Mouse (Mus musculus): ENCODE measurements at regions not wholly inside any gene's neighbourhood (a gene's known extent, or its start where the extent isn't known, plus 50 kb on each side); places are given as distances from the start of the nearest gene placed in this dataset.
A peak's percentile ranks its signal among the peaks of the same experiment; 100 is the strongest.

DNA sequence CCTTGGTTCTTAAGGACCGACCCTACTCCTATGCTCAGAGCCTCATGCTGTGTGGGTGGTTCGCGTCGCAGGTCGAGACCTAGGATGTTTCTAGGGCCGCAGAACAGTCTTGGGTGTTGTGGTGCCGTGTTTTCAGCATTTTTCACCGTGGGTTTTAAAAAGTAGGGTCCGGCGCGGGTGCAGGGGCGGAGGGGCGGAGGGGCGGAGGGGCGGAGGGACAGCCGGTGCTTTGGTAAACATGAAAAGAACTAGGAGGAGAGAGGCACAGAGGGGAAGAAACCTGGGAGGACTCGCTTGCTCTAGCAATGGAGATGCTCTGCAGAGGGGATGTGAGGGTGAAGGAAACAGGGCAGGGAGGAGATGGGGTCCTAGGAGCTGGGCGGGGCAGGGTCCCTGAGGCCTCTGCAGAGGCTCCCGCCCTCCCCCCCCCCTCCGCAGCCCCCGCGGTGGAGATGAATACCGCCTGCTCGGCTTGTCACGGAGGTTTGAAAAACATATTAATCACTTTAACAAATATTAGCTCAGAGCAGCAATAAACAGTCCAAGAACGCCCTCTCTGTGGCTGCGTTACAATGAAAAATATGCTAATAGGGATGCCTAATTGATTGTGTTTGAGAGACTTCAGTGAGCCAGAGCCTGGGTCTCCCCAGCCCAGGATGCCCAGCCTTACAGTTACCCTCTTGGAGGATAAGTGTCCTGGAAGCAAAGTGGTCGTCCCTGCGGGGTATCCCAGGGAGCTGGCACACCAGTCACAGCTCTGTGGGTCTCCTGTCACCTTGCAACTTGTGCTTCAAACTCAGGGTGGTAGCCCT lies 94.0 kb upstream of the Gm26897 start:
- 9% methylated on average over 27 of the region's 29 CpGs for WGBS
- Histone ChIP-seq H3K27me3 (replicated peaks; ENCODE audit: control insufficient read depth, insufficient read depth, low read length) (no peaks in the 10 kb centered on the region), H3K4me3 (ENCODE audit: low read length) (no peak overlapping the region), H3K9me3 (ENCODE audit: control insufficient read depth, low read length) (no peaks in the 10 kb centered on the region), H3K4me2 (ENCODE audit: low read depth, low read length) (peak overlapping the region; percentile 36; the same call in 1 of the 2 replicates), H3K27ac (ENCODE audit: low read length) (no peak overlapping the region), H3K9ac (ENCODE audit: low read depth, low read length) (peak overlapping the region; percentile 39; the same call in 1 of the 2 replicates), H3K36me3 (ENCODE audit: control insufficient read depth, insufficient read depth, low read length) (no peaks in the 10 kb centered on the region), H3K4me1 (ENCODE audit: control insufficient read depth, insufficient read depth, low read length) (peaks cover 10% of the 10 kb centered on the region)
- peak; percentile 33; the same call in 1 of the 2 replicates for ATAC-seq

DNA sequence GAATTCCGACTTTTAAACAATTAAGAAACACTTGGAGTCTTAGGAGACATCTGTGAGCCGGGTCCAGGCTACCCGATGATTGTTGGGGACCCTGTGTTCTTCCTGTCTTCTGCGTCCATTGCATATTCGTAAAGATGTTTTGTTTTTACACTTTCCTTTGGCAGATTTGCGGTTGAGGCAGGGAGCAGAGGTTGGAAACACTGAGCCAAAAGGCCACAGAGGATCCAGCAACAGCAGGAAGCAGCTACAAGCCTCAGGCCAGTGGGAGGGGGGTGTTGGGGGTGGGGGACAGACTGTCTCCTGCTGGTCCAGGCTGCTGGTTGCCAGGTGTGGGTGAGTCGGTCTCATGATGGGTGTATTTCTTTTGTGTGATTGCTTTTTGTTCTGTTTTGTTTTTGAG lies 92.7 kb upstream of the Gm26897 start:
- no peak overlapping the region for H3K4me2 ChIP-seq (ENCODE audit: low read depth, low read length)
- H3K27me3 ChIP-seq (replicated peaks; ENCODE audit: control insufficient read depth, insufficient read depth, low read length), result no peaks in the 10 kb centered on the region
- H3K9me3 ChIP-seq (ENCODE audit: control insufficient read depth, low read length), result no peaks in the 10 kb centered on the region
- H3K4me3 ChIP-seq (ENCODE audit: low read length), result no peak overlapping the region
- 53% methylated on average over 7 of the region's 7 CpGs for WGBS
- ATAC-seq, result no peak
- no peak overlapping the region for H3K27ac ChIP-seq (ENCODE audit: low read length)
- H3K9ac ChIP-seq (ENCODE audit: low read depth, low read length), result peak overlapping the region; percentile 37; the same call in 1 of the 2 replicates
- H3K4me1 ChIP-seq (ENCODE audit: control insufficient read depth, insufficient read depth, low read length), result peaks cover 10% of the 10 kb centered on the region
- H3K36me3 ChIP-seq (ENCODE audit: control insufficient read depth, insufficient read depth, low read length), result no peaks in the 10 kb centered on the region

DNA sequence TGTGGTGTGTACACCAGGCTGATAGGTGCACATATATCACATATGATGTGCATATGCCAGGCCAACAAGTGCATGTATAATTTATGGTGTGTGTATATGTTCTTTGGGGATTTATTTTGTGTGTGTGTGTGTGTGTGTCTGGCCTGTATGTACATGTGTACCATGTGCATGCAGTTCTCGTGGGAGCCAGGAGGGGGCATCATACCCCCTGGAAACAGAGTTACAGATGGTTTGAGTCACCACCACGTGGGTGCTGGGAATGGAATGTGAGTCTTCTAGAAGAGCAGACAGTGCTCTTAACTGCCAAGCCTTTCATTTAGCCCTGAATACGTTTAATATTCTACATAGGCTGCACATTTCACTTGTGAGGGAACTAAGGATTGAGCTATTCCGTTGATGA lies 92.0 kb upstream of the Gm26897 start:
- no peak for ATAC-seq
- no peak overlapping the region for H3K9ac ChIP-seq (ENCODE audit: low read depth, low read length)
- no peak overlapping the region for H3K27ac ChIP-seq (ENCODE audit: low read length)
- no peaks in the 10 kb centered on the region for H3K27me3 ChIP-seq (replicated peaks; ENCODE audit: control insufficient read depth, insufficient read depth, low read length)
- H3K9me3 ChIP-seq (ENCODE audit: control insufficient read depth, low read length), result no peaks in the 10 kb centered on the region
- no peaks in the 10 kb centered on the region for H3K36me3 ChIP-seq (ENCODE audit: control insufficient read depth, insufficient read depth, low read length)
- no peak overlapping the region for H3K4me2 ChIP-seq (ENCODE audit: low read depth, low read length)
- H3K4me3 ChIP-seq (ENCODE audit: low read length), result no peak overlapping the region
- H3K4me1 ChIP-seq (ENCODE audit: control insufficient read depth, insufficient read depth, low read length), result peaks cover 10% of the 10 kb centered on the region
- WGBS, result 81% methylated on average over 4 of the region's 4 CpGs

DNA sequence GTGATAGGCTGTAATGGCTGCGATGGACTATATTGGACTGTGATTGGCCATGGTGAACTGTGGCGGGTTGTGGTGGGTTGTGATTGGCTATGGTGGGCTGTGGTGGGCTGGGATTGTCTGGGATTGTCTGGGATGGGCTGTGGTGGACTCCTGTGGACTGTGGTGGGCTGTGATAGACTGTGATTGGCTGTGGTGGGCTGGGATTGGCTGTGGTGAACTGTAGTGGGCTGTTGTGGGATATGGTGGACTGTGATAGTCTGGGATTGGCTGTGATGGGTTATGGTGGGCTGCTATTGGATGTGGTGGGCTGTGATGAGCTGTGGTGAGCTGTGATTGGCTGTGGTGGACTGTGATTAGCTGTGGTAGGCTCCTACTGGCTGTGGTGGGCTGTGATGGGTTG lies 89.6 kb upstream of the Gm26897 start:
- no peak overlapping the region for H3K4me2 ChIP-seq (ENCODE audit: low read depth, low read length)
- H3K36me3 ChIP-seq (ENCODE audit: control insufficient read depth, insufficient read depth, low read length), result no peaks in the 10 kb centered on the region
- 86% methylated on average over 2 of the region's 2 CpGs for WGBS
- no peak overlapping the region for H3K9ac ChIP-seq (ENCODE audit: low read depth, low read length)
- no peaks in the 10 kb centered on the region for H3K27me3 ChIP-seq (replicated peaks; ENCODE audit: control insufficient read depth, insufficient read depth, low read length)
- ATAC-seq, result no peak
- no peak overlapping the region for H3K4me3 ChIP-seq (ENCODE audit: low read length)
- H3K27ac ChIP-seq (ENCODE audit: low read length), result no peak overlapping the region
- H3K4me1 ChIP-seq (ENCODE audit: control insufficient read depth, insufficient read depth, low read length), result peaks cover 21% of the 10 kb centered on the region
- H3K9me3 ChIP-seq (ENCODE audit: control insufficient read depth, low read length), result no peaks in the 10 kb centered on the region

DNA sequence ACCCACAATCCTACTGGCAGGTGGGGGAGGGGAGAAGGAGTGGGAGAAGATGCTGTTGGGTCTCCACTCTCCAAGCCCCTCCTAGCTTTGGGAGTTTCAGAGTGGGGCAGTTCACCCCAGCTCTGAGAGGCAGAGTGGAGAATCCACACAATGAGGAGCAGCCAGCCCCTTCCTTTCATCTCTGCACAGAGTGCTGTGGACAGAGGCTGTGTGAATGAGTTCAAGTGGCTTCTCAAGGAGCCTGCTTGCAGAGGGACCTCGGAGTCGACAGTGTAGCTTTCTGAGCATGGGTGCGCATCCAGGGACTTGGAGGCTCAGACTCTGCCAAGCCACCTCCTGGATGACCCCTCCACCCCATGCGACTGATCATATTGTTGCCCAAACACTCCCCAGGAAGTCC lies 88.9 kb upstream of the Gm26897 start:
- Histone ChIP-seq H3K27me3 (replicated peaks; ENCODE audit: control insufficient read depth, insufficient read depth, low read length) (no peaks in the 10 kb centered on the region), H3K27ac (ENCODE audit: low read length) (no peak overlapping the region)

GRCm38 (mm10) chr5:111647686-111648200 lies 86.0 kb upstream of the Gm26897 start:
- H3K9ac ChIP-seq (ENCODE audit: low read depth, low read length), result no peak overlapping the region
- H3K27me3 ChIP-seq (replicated peaks; ENCODE audit: control insufficient read depth, insufficient read depth, low read length), result no peaks in the 10 kb centered on the region
- 81% methylated on average over 6 of the region's 6 CpGs for WGBS
- no peaks in the 10 kb centered on the region for H3K36me3 ChIP-seq (ENCODE audit: control insufficient read depth, insufficient read depth, low read length)
- ATAC-seq, result no peak
- H3K4me3 ChIP-seq (ENCODE audit: low read length), result no peak overlapping the region
- peaks cover 15% of the 10 kb centered on the region for H3K4me1 ChIP-seq (ENCODE audit: control insufficient read depth, insufficient read depth, low read length)
- peak overlapping the region; percentile 65 for H3K27ac ChIP-seq (ENCODE audit: low read length)
- H3K4me2 ChIP-seq (ENCODE audit: low read depth, low read length), result no peak overlapping the region
- H3K9me3 ChIP-seq (ENCODE audit: control insufficient read depth, low read length), result no peaks in the 10 kb centered on the region

More for the DNA sequence above, 88.9 kb upstream of the Gm26897 start:
- whole genome bisulfite sequencing, result 72% methylated on average over 4 of the region's 4 CpGs
- no peak for ATAC-seq
- Histone ChIP-seq H3K36me3 (ENCODE audit: control insufficient read depth, insufficient read depth, low read length) (no peaks in the 10 kb centered on the region), H3K4me1 (ENCODE audit: control insufficient read depth, insufficient read depth, low read length) (peaks cover 19% of the 10 kb centered on the region), H3K4me2 (ENCODE audit: low read depth, low read length) (no peak overlapping the region), H3K9ac (ENCODE audit: low read depth, low read length) (no peak overlapping the region), H3K9me3 (ENCODE audit: control insufficient read depth, low read length) (no peaks in the 10 kb centered on the region), H3K4me3 (ENCODE audit: low read length) (no peak overlapping the region)

DNA sequence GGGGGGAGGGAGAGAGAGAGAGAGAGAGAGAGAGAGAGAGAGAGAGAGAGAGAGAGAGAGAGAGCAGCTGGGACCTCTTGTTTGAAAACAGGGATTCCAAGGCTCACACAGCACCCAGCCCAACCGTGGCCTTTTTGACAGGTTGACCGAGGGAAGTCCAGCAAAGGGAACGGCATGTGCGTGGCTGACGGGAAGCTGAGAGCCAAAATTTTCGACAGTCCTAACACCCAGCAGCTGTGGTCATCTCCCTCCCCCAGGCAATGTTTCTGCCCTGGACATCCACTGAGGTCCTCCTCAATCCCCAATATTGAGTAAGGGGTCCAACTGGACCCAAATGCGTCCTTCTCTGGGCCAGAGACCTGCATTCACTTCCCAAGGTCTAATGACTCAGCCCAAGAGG lies 85.2 kb upstream of the Gm26897 start:
- no peak overlapping the region for H3K4me3 ChIP-seq (ENCODE audit: low read length)
- no peak overlapping the region for H3K9ac ChIP-seq (ENCODE audit: low read depth, low read length)
- peak overlapping the region; percentile 68; the same call in 1 of the 2 replicates for H3K27ac ChIP-seq (ENCODE audit: low read length)
- peaks cover 15% of the 10 kb centered on the region for H3K4me1 ChIP-seq (ENCODE audit: control insufficient read depth, insufficient read depth, low read length)
- no peaks in the 10 kb centered on the region for H3K36me3 ChIP-seq (ENCODE audit: control insufficient read depth, insufficient read depth, low read length)
- no peaks in the 10 kb centered on the region for H3K9me3 ChIP-seq (ENCODE audit: control insufficient read depth, low read length)
- H3K4me2 ChIP-seq (ENCODE audit: low read depth, low read length), result no peak overlapping the region
- no peaks in the 10 kb centered on the region for H3K27me3 ChIP-seq (replicated peaks; ENCODE audit: control insufficient read depth, insufficient read depth, low read length)
- WGBS, result 45% methylated on average over 7 of the region's 7 CpGs
- ATAC-seq, result peak; percentile 58; the same call in 1 of the 2 replicates

DNA sequence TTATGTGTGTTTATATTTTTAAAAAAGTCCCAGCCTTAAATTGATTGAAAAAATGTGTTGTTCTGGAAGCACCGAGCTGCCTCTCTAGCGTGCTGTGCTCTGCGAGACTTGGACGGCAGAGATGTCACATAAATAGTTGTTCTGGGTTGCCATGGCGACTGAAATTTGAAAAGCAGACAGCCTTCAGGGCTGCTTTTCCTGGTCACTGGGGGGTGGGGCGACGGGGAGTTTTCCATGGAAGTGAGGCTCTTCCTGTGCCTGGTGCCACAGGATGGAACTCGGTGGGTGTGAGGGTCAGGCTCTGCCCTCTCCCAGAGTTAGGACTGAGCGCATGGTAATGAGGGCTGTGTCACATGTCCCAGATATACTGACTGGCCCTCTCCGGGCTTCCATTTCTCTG lies 84.7 kb upstream of the Gm26897 start:
- no peaks in the 10 kb centered on the region for H3K36me3 ChIP-seq (ENCODE audit: control insufficient read depth, insufficient read depth, low read length)
- H3K9ac ChIP-seq (ENCODE audit: low read depth, low read length), result no peak overlapping the region
- H3K27me3 ChIP-seq (replicated peaks; ENCODE audit: control insufficient read depth, insufficient read depth, low read length), result no peaks in the 10 kb centered on the region
- ATAC-seq, result peak; percentile 79
- H3K27ac ChIP-seq (ENCODE audit: low read length), result peak overlapping the region; percentile 52; the same call in 1 of the 2 replicates
- H3K4me3 ChIP-seq (ENCODE audit: low read length), result no peak overlapping the region
- peaks cover 15% of the 10 kb centered on the region for H3K4me1 ChIP-seq (ENCODE audit: control insufficient read depth, insufficient read depth, low read length)
- H3K9me3 ChIP-seq (ENCODE audit: control insufficient read depth, low read length), result no peaks in the 10 kb centered on the region
- 23% methylated on average over 10 of the region's 10 CpGs for WGBS
- no peak overlapping the region for H3K4me2 ChIP-seq (ENCODE audit: low read depth, low read length)

GRCm38 (mm10) chr5:111652472-111652871 lies 81.3 kb upstream of the Gm26897 start:
- H3K4me3 ChIP-seq (ENCODE audit: low read length), result no peak overlapping the region
- no peak overlapping the region for H3K4me2 ChIP-seq (ENCODE audit: low read depth, low read length)
- H3K9me3 ChIP-seq (ENCODE audit: control insufficient read depth, low read length), result no peaks in the 10 kb centered on the region
- no peak overlapping the region for H3K9ac ChIP-seq (ENCODE audit: low read depth, low read length)
- no peaks in the 10 kb centered on the region for H3K27me3 ChIP-seq (replicated peaks; ENCODE audit: control insufficient read depth, insufficient read depth, low read length)
- no peak for ATAC-seq
- H3K27ac ChIP-seq (ENCODE audit: low read length), result no peak overlapping the region
- 25% methylated on average over 2 of the region's 2 CpGs for WGBS
- peaks cover 15% of the 10 kb centered on the region for H3K4me1 ChIP-seq (ENCODE audit: control insufficient read depth, insufficient read depth, low read length)
- H3K36me3 ChIP-seq (ENCODE audit: control insufficient read depth, insufficient read depth, low read length), result no peaks in the 10 kb centered on the region

Measured in intestine, embryonic 16.5 days (tissue).